Mouse (Mus musculus): ENCODE results near the gene Kalrn. TPM values are rescaled to one million over a fixed set of nuclear protein-coding genes. Genes with fewer than 3 reads are reported as not detected.
A peak's percentile ranks its signal among the peaks of the same experiment; 100 is the strongest.

Kalrn gene
- total and polyA plus RNA-seq, 2 experiments from 2014 or later, result 19.4 to 44.5 TPM

DNA sequence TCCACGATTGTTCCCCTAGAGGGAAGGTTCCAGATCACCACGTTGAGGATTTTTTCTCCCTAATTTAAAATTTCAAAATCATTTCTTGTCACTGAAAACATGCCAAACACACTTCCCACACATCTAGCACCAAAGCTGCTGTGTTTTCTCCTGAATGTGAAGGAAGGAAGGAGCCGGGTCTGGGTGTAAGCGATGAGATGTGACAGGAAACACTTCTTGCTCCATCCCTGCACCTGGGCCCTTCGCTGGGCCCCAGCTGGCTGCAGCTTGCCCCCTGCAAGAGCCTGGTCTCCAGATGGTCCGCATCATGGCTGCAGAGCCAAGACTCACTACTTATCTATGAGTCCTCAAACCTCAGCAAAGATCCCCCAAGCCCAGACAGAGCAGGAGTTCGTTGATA lies 158.8 kb downstream of the Kalrn start:
- peaks cover 7% of the 10 kb centered on the region; the same call in 1 of the 2 replicates for H3K4me1 ChIP-seq (ENCODE audit: control insufficient read depth, insufficient read depth)
- no peaks in the 10 kb centered on the region for H3K36me3 ChIP-seq (replicated peaks; ENCODE audit: control insufficient read depth, insufficient read depth, low read length)
- no peak for TF ChIP-seq CTCF (IDR thresholded peaks at IDR 0.05; ENCODE audit: low read depth)
- TF ChIP-seq EP300 (IDR thresholded peaks at IDR 0.05; ENCODE audit: low read depth), result no peak
- peak; percentile 6 for DNase-seq (ENCODE audit: low spot score)
- H3K9ac ChIP-seq (replicated peaks; ENCODE audit: low read depth, low read length), result no peak overlapping the region
- no peak overlapping the region for H3K4me2 ChIP-seq (ENCODE audit: low read depth, low read length)
- peak; percentile 36; the same call in 1 of the 2 replicates for ATAC-seq (ENCODE audit: insufficient read depth, low read depth)
- H3K9me3 ChIP-seq (replicated peaks; ENCODE audit: control insufficient read depth, low read length), result no peaks in the 10 kb centered on the region
- peak overlapping the region; percentile 30; the same call in 1 of the 2 replicates for H3K27ac ChIP-seq (ENCODE audit: low read depth)
- H3K4me3 ChIP-seq (ENCODE audit: low read depth, low read length), result no peak overlapping the region
- 55% methylated on average over 7 of the region's 7 CpGs for WGBS
- H3K27me3 ChIP-seq (ENCODE audit: control insufficient read depth, insufficient read depth, low read length), result no peaks in the 10 kb centered on the region

DNA sequence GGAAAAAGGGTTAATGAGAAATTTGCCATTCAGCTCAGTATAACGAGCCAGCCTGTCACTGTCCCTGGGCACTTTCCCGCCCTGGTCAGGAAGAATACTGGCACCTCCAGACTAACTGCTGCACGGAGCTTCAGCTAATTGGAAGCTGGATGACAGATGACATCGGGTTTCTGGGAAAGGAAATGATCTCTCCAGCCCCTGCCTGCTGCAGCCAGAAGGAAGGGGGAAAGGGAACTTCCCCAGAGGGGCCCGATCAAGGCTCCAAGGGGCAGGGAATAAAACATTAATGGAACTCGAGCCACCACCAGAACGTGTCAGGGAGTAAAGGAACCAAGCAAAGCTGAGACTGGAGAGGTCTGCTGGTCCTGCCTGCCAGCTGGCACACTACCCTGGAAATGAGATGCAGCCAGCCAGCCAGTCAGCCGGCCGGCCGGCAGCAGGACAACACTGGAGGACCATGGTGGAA lies 159.4 kb downstream of the Kalrn start:
- DNase-seq (ENCODE audit: low spot score) (peak; percentile 44), ATAC-seq (ENCODE audit: insufficient read depth, low read depth) (peak; percentile 63; the same call in 1 of the 2 replicates)
- Histone ChIP-seq H3K4me3 (ENCODE audit: low read depth, low read length) (no peak overlapping the region), H3K4me2 (ENCODE audit: low read depth, low read length) (peak overlapping the region; percentile 31; the same call in 1 of the 2 replicates), H3K4me1 (ENCODE audit: control insufficient read depth, insufficient read depth) (peaks cover 7% of the 10 kb centered on the region; the same call in 1 of the 2 replicates), H3K27me3 (ENCODE audit: control insufficient read depth, insufficient read depth, low read length) (no peaks in the 10 kb centered on the region), H3K9ac (replicated peaks; ENCODE audit: low read depth, low read length) (no peak overlapping the region), H3K27ac (ENCODE audit: low read depth) (peak overlapping the region; percentile 30; the same call in 1 of the 2 replicates), H3K9me3 (replicated peaks; ENCODE audit: control insufficient read depth, low read length) (no peaks in the 10 kb centered on the region), H3K36me3 (replicated peaks; ENCODE audit: control insufficient read depth, insufficient read depth, low read length) (no peaks in the 10 kb centered on the region)
- 20% methylated on average over 10 of the region's 10 CpGs for WGBS
- TF ChIP-seq EP300 (IDR thresholded peaks at IDR 0.05; ENCODE audit: low read depth), result no peak
- TF ChIP-seq CTCF (IDR thresholded peaks at IDR 0.05; ENCODE audit: low read depth), result no peak

DNA sequence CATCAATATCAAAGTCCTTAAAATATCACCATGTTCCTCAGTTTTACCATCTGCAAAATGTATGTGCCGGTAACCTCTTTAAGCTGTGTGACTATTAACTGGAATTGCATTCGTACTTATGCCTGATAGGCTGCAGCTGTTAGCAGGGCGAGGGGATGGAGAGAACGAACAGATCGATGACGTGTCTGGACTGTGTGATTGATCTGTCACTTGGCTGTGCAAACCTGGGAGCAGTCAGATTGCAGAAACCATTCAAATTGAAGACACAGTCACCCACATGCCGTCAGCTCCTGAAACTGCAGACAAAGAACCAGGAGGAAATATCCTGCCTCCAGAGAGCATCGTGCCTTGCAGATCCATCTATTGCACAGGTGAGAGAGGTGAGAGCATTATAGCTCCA lies 166.3 kb downstream of the Kalrn start:
- Histone ChIP-seq H3K27me3 (ENCODE audit: control insufficient read depth, insufficient read depth, low read length) (no peaks in the 10 kb centered on the region), H3K4me1 (ENCODE audit: control insufficient read depth, insufficient read depth) (no peaks in the 10 kb centered on the region), H3K4me3 (ENCODE audit: low read depth, low read length) (no peak overlapping the region), H3K27ac (ENCODE audit: low read depth) (no peak overlapping the region), H3K9me3 (replicated peaks; ENCODE audit: control insufficient read depth, low read length) (no peaks in the 10 kb centered on the region), H3K36me3 (replicated peaks; ENCODE audit: control insufficient read depth, insufficient read depth, low read length) (no peaks in the 10 kb centered on the region), H3K4me2 (ENCODE audit: low read depth, low read length) (no peak overlapping the region), H3K9ac (replicated peaks; ENCODE audit: low read depth, low read length) (no peak overlapping the region)
- DNase-seq (ENCODE audit: low spot score) (no peak), ATAC-seq (ENCODE audit: insufficient read depth, low read depth) (no peak)
- TF ChIP-seq EP300 (IDR thresholded peaks at IDR 0.05; ENCODE audit: low read depth) (no peak), CTCF (IDR thresholded peaks at IDR 0.05; ENCODE audit: low read depth) (no peak)
- 65% methylated on average over 8 of the region's 8 CpGs for WGBS

DNA sequence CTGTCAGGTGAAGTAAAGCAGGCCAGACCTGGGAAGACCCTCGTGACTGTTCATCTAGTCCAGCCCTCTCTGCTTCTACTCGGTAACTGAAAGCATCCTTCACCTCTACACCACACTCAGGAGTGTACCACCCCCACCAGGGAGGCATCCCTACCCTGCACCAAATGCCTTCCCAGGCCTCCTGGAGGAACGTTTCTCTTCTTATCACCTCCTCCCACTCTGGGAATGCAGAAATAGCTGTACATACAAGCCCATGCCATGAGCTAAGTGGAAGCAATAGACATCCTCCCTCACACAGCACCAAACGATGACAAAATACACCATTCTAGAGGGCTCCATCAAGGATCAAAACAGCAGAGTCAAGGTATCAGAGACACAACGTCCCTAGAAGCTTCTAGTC lies 168.2 kb downstream of the Kalrn start:
- Histone ChIP-seq H3K4me2 (ENCODE audit: low read depth, low read length) (no peak overlapping the region), H3K27ac (ENCODE audit: low read depth) (no peak overlapping the region), H3K4me1 (ENCODE audit: control insufficient read depth, insufficient read depth) (no peaks in the 10 kb centered on the region), H3K36me3 (replicated peaks; ENCODE audit: control insufficient read depth, insufficient read depth, low read length) (no peaks in the 10 kb centered on the region), H3K27me3 (ENCODE audit: control insufficient read depth, insufficient read depth, low read length) (no peaks in the 10 kb centered on the region), H3K4me3 (ENCODE audit: low read depth, low read length) (no peak overlapping the region), H3K9me3 (replicated peaks; ENCODE audit: control insufficient read depth, low read length) (no peaks in the 10 kb centered on the region), H3K9ac (replicated peaks; ENCODE audit: low read depth, low read length) (no peak overlapping the region)
- ATAC-seq (ENCODE audit: insufficient read depth, low read depth) (no peak), DNase-seq (ENCODE audit: low spot score) (no peak)
- no peak for TF ChIP-seq EP300 (IDR thresholded peaks at IDR 0.05; ENCODE audit: low read depth)
- TF ChIP-seq CTCF (IDR thresholded peaks at IDR 0.05; ENCODE audit: low read depth), result no peak
- 30% methylated on average over 5 of the region's 5 CpGs for WGBS

DNA sequence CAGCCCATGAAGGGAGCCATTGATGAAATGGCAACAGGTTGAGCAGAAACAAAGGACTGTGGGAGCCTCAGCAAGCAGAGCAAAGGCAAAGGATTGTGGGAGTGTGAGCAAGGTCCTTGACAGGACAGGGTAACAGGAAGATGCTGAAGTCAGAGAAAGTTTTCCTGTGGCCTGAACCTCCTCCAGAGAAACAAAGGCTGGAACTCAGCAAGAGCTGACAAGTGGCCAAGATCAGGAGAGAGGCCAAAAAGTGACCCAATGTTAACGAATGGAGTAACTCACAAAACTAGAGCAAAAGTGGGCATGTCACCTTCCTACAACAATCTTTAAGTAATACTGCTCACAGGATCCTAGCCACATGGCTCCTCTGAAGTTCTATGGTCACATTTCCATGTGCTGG lies 172.1 kb downstream of the Kalrn start:
- no peak for ATAC-seq (ENCODE audit: insufficient read depth, low read depth)
- H3K9me3 ChIP-seq (replicated peaks; ENCODE audit: control insufficient read depth, low read length), result no peaks in the 10 kb centered on the region
- no peak overlapping the region for H3K4me2 ChIP-seq (ENCODE audit: low read depth, low read length)
- H3K27me3 ChIP-seq (ENCODE audit: control insufficient read depth, insufficient read depth, low read length), result no peaks in the 10 kb centered on the region
- no peak overlapping the region for H3K9ac ChIP-seq (replicated peaks; ENCODE audit: low read depth, low read length)
- H3K4me3 ChIP-seq (ENCODE audit: low read depth, low read length), result no peak overlapping the region
- no peak overlapping the region for H3K27ac ChIP-seq (ENCODE audit: low read depth)
- WGBS, result 65% methylated on average over 1 of the region's 1 CpGs
- H3K36me3 ChIP-seq (replicated peaks; ENCODE audit: control insufficient read depth, insufficient read depth, low read length), result no peaks in the 10 kb centered on the region
- H3K4me1 ChIP-seq (ENCODE audit: control insufficient read depth, insufficient read depth), result no peaks in the 10 kb centered on the region
- no peak for DNase-seq (ENCODE audit: low spot score)
- TF ChIP-seq EP300 (IDR thresholded peaks at IDR 0.05; ENCODE audit: low read depth) (no peak), CTCF (IDR thresholded peaks at IDR 0.05; ENCODE audit: low read depth) (no peak)

Measured in heart, postnatal 0 days (tissue).